Mouse (Mus musculus): ENCODE data around the gene Fxyd5.
A peak's percentile ranks its signal among the peaks of the same experiment; 100 is the strongest.

The Fxyd5 gene

GRCm38 (mm10) chr7:31060621-31061010, 18.3 kb upstream of the Fxyd5 start:
- DNase-seq (ENCODE audit: low spot score in 2 of 2): no peak

- no peak for DNase-seq (ENCODE audit: low spot score in 2 of 2)
These were observed 17.8 kb upstream of the Fxyd5 start for GRCm38 (mm10) chr7:31059919-31060620.

GRCm38 (mm10) chr7:31059108-31059507, 16.8 kb upstream of the Fxyd5 start, which contains the start of gene Lgi4:
Gene Lgi4 (plus strand): TSS chr7:31059342.
- peak; percentile 72 to 91 for DNase-seq (ENCODE audit: low spot score in 2 of 2)

- DNase-seq (ENCODE audit: low spot score in 2 of 2): no peak
These were observed 15.9 kb upstream of the Fxyd5 start for GRCm38 (mm10) chr7:31058211-31058610.

- DNase-seq (ENCODE audit: low spot score in 2 of 2): no peak
These were observed 15.4 kb upstream of the Fxyd5 start for GRCm38 (mm10) chr7:31057730-31058129.

- DNase-seq (ENCODE audit: low spot score in 2 of 2): no peak
These were observed 14.8 kb upstream of the Fxyd5 start, which contains the start of gene Fxyd1 for GRCm38 (mm10) chr7:31057071-31057470. Gene Fxyd1 (minus strand): TSS chr7:31057199.

- no peak for DNase-seq (ENCODE audit: low spot score in 2 of 2)
These were observed 14.2 kb upstream of the Fxyd5 start for GRCm38 (mm10) chr7:31056448-31056847.

GRCm38 (mm10) chr7:31055883-31056282, 13.6 kb upstream of the Fxyd5 start:
- DNase-seq (ENCODE audit: low spot score in 2 of 2): no peak

GRCm38 (mm10) chr7:31055354-31055824, 13.1 kb upstream of the Fxyd5 start:
- DNase-seq (ENCODE audit: low spot score in 2 of 2): no peak

GRCm38 (mm10) chr7:31054661-31055320, 12.5 kb upstream of the Fxyd5 start:
- no peak for DNase-seq (ENCODE audit: low spot score in 2 of 2)

GRCm38 (mm10) chr7:31053882-31054447, 11.7 kb upstream of the Fxyd5 start:
- no peak for DNase-seq (ENCODE audit: low spot score in 2 of 2)

- DNase-seq (ENCODE audit: low spot score in 2 of 2): no peak
These were observed 10.6 kb upstream of the Fxyd5 start for GRCm38 (mm10) chr7:31052636-31053434.

GRCm38 (mm10) chr7:31052251-31052635, 10.0 kb upstream of the Fxyd5 start:
- DNase-seq (ENCODE audit: low spot score in 2 of 2): no peak

- no peak for DNase-seq (ENCODE audit: low spot score in 2 of 2)
These were observed 9.2 kb upstream of the Fxyd5 start, which contains the start of gene Fxyd7 for GRCm38 (mm10) chr7:31051321-31052021. Gene Fxyd7 (minus strand): TSS chr7:31051467.

- no peak for DNase-seq (ENCODE audit: low spot score in 2 of 2)
These were observed 8.6 kb upstream of the Fxyd5 start for GRCm38 (mm10) chr7:31050921-31051320.

GRCm38 (mm10) chr7:31050487-31050886, 8.2 kb upstream of the Fxyd5 start:
- DNase-seq (ENCODE audit: low spot score in 2 of 2): no peak

- DNase-seq (ENCODE audit: low spot score in 2 of 2): no peak
These were observed 7.6 kb upstream of the Fxyd5 start for GRCm38 (mm10) chr7:31049846-31050281.

GRCm38 (mm10) chr7:31049135-31049845, 7.0 kb upstream of the Fxyd5 start:
- DNase-seq (ENCODE audit: low spot score in 2 of 2): no peak

- DNase-seq (ENCODE audit: low spot score in 2 of 2): peak in 1 of 2 experiments; percentile 54
These were observed 492 bp downstream of the Fxyd5 start for GRCm38 (mm10) chr7:31041662-31042315.

GRCm38 (mm10) chr7:31041023-31041407, 1.3 kb downstream of the Fxyd5 start:
- DNase-seq (ENCODE audit: low spot score in 2 of 2): no peak

Measured in spleen, postnatal 4 days (tissue).